Mouse (Mus musculus) neural tube, embryonic 13.5 days (tissue): Measurements from ENCODE around the gene Ifnab. TPM values are rescaled to one million over a fixed set of nuclear protein-coding genes. Genes with fewer than 3 reads are reported as not detected.
A peak's percentile ranks its signal among the peaks of the same experiment; 100 is the strongest.

ENCODE experiments used
- ATAC-seq: fragments of 200-750 bp; cut with Nextera tagmentation; 2 replicates; pipeline ENCODE4 v1.8.0; 2017; ENCODE audit warnings: low read depth, mild to moderate bottlenecking, moderate TSS enrichment, moderate library complexity
- H3K27ac ChIP-seq: fragments of 300-500 bp; sonication (generic); replicated peaks from 2 replicates; pipeline ENCODE4 v1.5.1; 2015; ENCODE audit warnings: moderate library complexity, mild to moderate bottlenecking, inconsistent platforms
- H3K27me3 ChIP-seq: fragments of 300-500 bp; sonication (generic); 2 replicates; pipeline ENCODE4 v1.6.1; 2015; ENCODE audit warnings: mild to moderate bottlenecking, inconsistent platforms
- H3K36me3 ChIP-seq: fragments of 300-500 bp; sonication (generic); 2 replicates; pipeline ENCODE4 v1.6.1; 2015; ENCODE audit warnings: mild to moderate bottlenecking, inconsistent platforms
- H3K4me1 ChIP-seq: fragments of 300-500 bp; sonication (generic); replicated peaks from 2 replicates; pipeline ENCODE4 v1.6.1; 2015; ENCODE audit warnings: inconsistent platforms
- H3K4me2 ChIP-seq: fragments of 300-500 bp; sonication (generic); 2 replicates; pipeline ENCODE4 v1.6.1; 2015; ENCODE audit warnings: inconsistent platforms, mild to moderate bottlenecking, moderate library complexity
- H3K4me3 ChIP-seq: fragments of 300-500 bp; sonication (generic); 2 replicates; pipeline ENCODE4 v1.5.1; 2015; ENCODE audit warnings: mild to moderate bottlenecking, inconsistent platforms
- H3K9ac ChIP-seq: fragments of 300-500 bp; sonication (generic); 2 replicates; pipeline ENCODE4 v1.6.1; 2015; ENCODE audit warnings: moderate library complexity, mild to moderate bottlenecking, inconsistent platforms
- H3K9me3 ChIP-seq: fragments of 300-500 bp; sonication (generic); 2 replicates; pipeline ENCODE4 v1.6.1; 2016; ENCODE audit warnings: inconsistent platforms
- WGBS: fragments of 180-500 bp; shearing (Covaris S2); methylation state at CpG from one replicate; pipeline ENCODE4 v1.1.7; 2015; 5-methylcytosine and 5-hydroxymethylcytosine counted together
- polyA plus RNA-seq: library from polyadenylated mRNA; unstranded; fragments of >200 nt; fragmentation: Nextera tagmentation; extraction: Ambion mirVana; gene quantifications from 2 replicates; pipeline ENCODE4 v1.2.1, GENCODE M21; 2015

The Ifnab gene
- polyA plus RNA-seq, 1 experiment from 2014 or later: not detected

DNA sequence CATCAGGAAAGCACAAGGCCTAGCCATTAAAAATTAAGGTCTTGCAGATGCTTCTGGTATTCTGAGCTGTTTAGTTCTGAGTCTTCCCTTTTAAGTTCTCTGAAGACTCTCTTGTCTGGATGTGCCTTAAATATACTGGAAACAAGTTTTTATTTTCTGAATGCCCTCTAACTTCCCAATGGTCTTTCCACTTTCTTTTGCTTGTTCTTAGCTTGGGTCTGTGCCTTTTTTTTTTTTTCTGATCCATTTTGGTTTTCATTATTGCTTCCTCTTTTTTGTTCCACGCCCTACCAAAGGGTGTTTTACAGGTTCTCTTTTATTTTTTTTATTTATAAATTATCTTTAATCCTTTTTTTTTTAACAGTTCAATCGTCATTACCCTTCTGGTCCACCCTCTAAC, 46.8 kb downstream of the Ifnab start, which contains the start of gene Ifna13:
TSS of gene Ifna13 (minus strand) at position 101 of the 400 bp plus-strand sequence.
- no peaks in the 10 kb centered on the region for H3K36me3 ChIP-seq
- no peak within 1 kb of the TSS for H3K4me3 ChIP-seq
- H3K27me3 ChIP-seq: no peaks in the 10 kb centered on the region
- no peaks in the 10 kb centered on the region for H3K4me1 ChIP-seq
- no peak within 1 kb of the TSS for H3K9ac ChIP-seq
- WGBS: 72% methylated on average over 2 of the region's 2 CpGs
- no peak within 1 kb of the TSS for H3K27ac ChIP-seq
- ATAC-seq: no peak
- H3K9me3 ChIP-seq: no peaks in the 10 kb centered on the region
- no peak within 1 kb of the TSS for H3K4me2 ChIP-seq

GRCm38 (mm10) chr4:88642526-88642925, 48.6 kb downstream of the Ifnab start:
- ATAC-seq: no peak
- no peaks in the 10 kb centered on the region for H3K9me3 ChIP-seq
- WGBS: 35% methylated on average over 2 of the region's 2 CpGs

DNA sequence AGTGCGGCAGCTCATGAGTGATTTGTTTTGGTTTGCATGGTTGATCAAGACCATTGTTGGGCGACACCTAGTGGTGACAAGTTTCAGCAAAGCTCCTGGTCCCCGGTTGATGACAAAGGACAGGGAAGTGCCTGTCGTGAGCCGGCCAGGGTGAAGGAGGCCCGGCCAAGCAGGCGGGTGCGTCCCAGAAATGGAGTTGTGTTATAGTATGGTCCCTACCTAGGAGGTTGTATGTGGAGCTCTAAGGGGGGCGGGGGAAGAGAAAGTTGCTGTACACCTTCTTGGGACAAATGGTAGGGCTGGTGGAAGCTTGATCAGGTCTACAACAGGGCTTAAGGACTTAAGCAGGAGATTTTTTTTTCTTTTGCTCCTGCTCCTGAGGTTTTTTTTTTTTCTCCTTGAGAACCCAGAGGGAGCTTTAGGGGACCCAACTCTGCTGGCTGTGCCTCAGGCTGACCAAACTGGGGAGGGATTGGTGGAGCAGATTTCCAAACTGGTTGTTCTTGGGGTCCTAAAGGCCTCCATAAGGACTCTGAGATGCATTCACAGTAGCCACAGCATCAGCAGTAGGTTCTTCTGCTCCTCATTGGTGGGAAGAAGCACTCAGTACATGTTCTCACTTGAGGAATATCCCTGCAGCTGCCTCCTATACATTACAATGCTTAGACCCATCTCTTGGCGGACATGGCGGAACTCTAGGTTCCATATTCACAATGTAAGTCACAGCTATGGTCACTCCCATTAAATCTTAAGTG, 49.9 kb downstream of the Ifnab start:
- Histone ChIP-seq H3K9ac (peak overlapping the region; percentile 31; the same call in 1 of the 2 replicates), H3K4me1 (no peaks in the 10 kb centered on the region), H3K4me3 (peak overlapping the region; percentile 26), H3K36me3 (no peaks in the 10 kb centered on the region), H3K27me3 (no peaks in the 10 kb centered on the region), H3K4me2 (peak overlapping the region; percentile 46), H3K27ac (no peak overlapping the region), H3K9me3 (no peaks in the 10 kb centered on the region)
- 17% methylated on average over 11 of the region's 11 CpGs for WGBS
- ATAC-seq: peak; percentile 93

More at GRCm38 (mm10) chr4:88642526-88642925, 48.6 kb downstream of the Ifnab start:
- H3K4me3 ChIP-seq: no peak overlapping the region
- no peaks in the 10 kb centered on the region for H3K4me1 ChIP-seq
- H3K27me3 ChIP-seq: no peaks in the 10 kb centered on the region
- H3K4me2 ChIP-seq: no peak overlapping the region
- H3K9ac ChIP-seq: no peak overlapping the region
- no peak overlapping the region for H3K27ac ChIP-seq
- no peaks in the 10 kb centered on the region for H3K36me3 ChIP-seq

- no peak overlapping the region for H3K27ac ChIP-seq
- H3K4me1 ChIP-seq: no peaks in the 10 kb centered on the region
- H3K9me3 ChIP-seq: no peaks in the 10 kb centered on the region
- H3K36me3 ChIP-seq: no peaks in the 10 kb centered on the region
- H3K4me2 ChIP-seq: peak overlapping the region; percentile 46
- WGBS: 67% methylated on average over 8 of the region's 8 CpGs
- H3K27me3 ChIP-seq: no peaks in the 10 kb centered on the region
- ATAC-seq: no peak
- H3K9ac ChIP-seq: peak overlapping the region; percentile 31; the same call in 1 of the 2 replicates
- peak overlapping the region; percentile 26 for H3K4me3 ChIP-seq
These were observed 50.5 kb downstream of the Ifnab start for GRCm38 (mm10) chr4:88640704-88641076.

Other genes with a start within 250 kb of the Ifnab start
- gene Ifnb1, start 168.6 kb downstream of the Ifnab start, polyA plus RNA-seq: not detected in 2 replicates
- gene Ifna15, start 133.1 kb downstream of the Ifnab start, polyA plus RNA-seq: not detected in 2 replicates
- not detected in 2 replicates for gene Ifna14, start 119.6 kb downstream of the Ifnab start, polyA plus RNA-seq
- not detected in 2 replicates for gene Ifna9, start 99.0 kb downstream of the Ifnab start, polyA plus RNA-seq
- not detected in 2 replicates for gene Ifna12, start 88.0 kb downstream of the Ifnab start, polyA plus RNA-seq
- gene C87499, start 56.9 kb downstream of the Ifnab start, polyA plus RNA-seq: not detected in 2 replicates
- not detected in 2 replicates for gene Ifna13, start 46.9 kb downstream of the Ifnab start, polyA plus RNA-seq
- not detected in 2 replicates for gene Ifna16, start 14.4 kb downstream of the Ifnab start, polyA plus RNA-seq
- not detected in 2 replicates for gene Ifna2, start 7.4 kb downstream of the Ifnab start, polyA plus RNA-seq
- 1.3 and 1.5 TPM in 2 replicates for gene Gm26566, start 30.4 kb upstream of the Ifnab start, polyA plus RNA-seq
- 126 and 128 TPM in 2 replicates for gene Klhl9, start 31.1 kb upstream of the Ifnab start, polyA plus RNA-seq
- gene Gm13271, start 63.5 kb upstream of the Ifnab start, polyA plus RNA-seq: not detected in 2 replicates
- gene Gm13283, start 68.8 kb upstream of the Ifnab start, polyA plus RNA-seq: not detected in 2 replicates
- gene Gm13290, start 82.5 kb upstream of the Ifnab start, polyA plus RNA-seq: not detected in 2 replicates
- not detected in 2 replicates for gene Gm13289, start 85.6 kb upstream of the Ifnab start, polyA plus RNA-seq
- not detected in 2 replicates for gene Gm13272, start 88.5 kb upstream of the Ifnab start, polyA plus RNA-seq
- gene Ifnz, start 90.8 kb upstream of the Ifnab start, polyA plus RNA-seq: not detected in 2 replicates
- gene Gm13276, start 94.3 kb upstream of the Ifnab start, polyA plus RNA-seq: not detected in 2 replicates
- gene Gm13277, start 97.3 kb upstream of the Ifnab start, polyA plus RNA-seq: not detected in 2 replicates
- gene Gm13278, start 100.2 kb upstream of the Ifnab start, polyA plus RNA-seq: not detected in 2 replicates
- gene Gm13275, start 103.1 kb upstream of the Ifnab start, polyA plus RNA-seq: not detected in 2 replicates
- gene Gm13279, start 106.0 kb upstream of the Ifnab start, polyA plus RNA-seq: not detected in 2 replicates
- gene Gm13285, start 108.3 kb upstream of the Ifnab start, polyA plus RNA-seq: 0.32 TPM in 1 of 2 replicates, not detected in the other
- gene Gm13287, start 111.9 kb upstream of the Ifnab start, polyA plus RNA-seq: not detected in 2 replicates
- gene Gm13288, start 114.2 kb upstream of the Ifnab start, polyA plus RNA-seq: not detected in 2 replicates
- not detected in 2 replicates for gene Ifna7, start 124.9 kb upstream of the Ifnab start, polyA plus RNA-seq
- gene Ifna11, start 128.6 kb upstream of the Ifnab start, polyA plus RNA-seq: not detected in 2 replicates
- not detected in 2 replicates for gene Ifna6, start 136.1 kb upstream of the Ifnab start, polyA plus RNA-seq
- gene Ifna5, start 144.2 kb upstream of the Ifnab start, polyA plus RNA-seq: not detected in 2 replicates
- not detected in 2 replicates for gene Ifna4, start 150.5 kb upstream of the Ifnab start, polyA plus RNA-seq
- gene Ifna1, start 158.7 kb upstream of the Ifnab start, polyA plus RNA-seq: not detected in 2 replicates
- gene Ifne, start 188.8 kb upstream of the Ifnab start, polyA plus RNA-seq: not detected in 2 replicates